Mouse (Mus musculus) inflammation-experienced regulatory T-cells, adult 6 months (primary cell): ENCODE results near the gene Tubb2b. TPM values are rescaled to one million over a fixed set of nuclear protein-coding genes. Genes with fewer than 3 reads are reported as not detected.

Experiments
- polyA plus RNA-seq, 3 experiments: library from polyadenylated mRNA; unstranded; fragments of 100-300 nt; shearing (Covaris generic); gene quantifications; one replicate each; pipeline ENCODE4 v1.2.1; 2017

Gene Tubb2b
- polyA plus RNA-seq, 3 experiments from 2014 or later: 1.7 to 2.0 TPM; not detected in 1

Other genes with a start within 250 kb of the Tubb2b start
- gene Serpinb6c, start 224.8 kb downstream of the Tubb2b start, polyA plus RNA-seq: not detected
- gene Nqo2, start 165.8 kb downstream of the Tubb2b start, polyA plus RNA-seq: 10 to 100 TPM; 10.3 to 21.3 (median 10.4) TPM
- gene Ripk1, start 128.1 kb downstream of the Tubb2b start, polyA plus RNA-seq: 10 to 100 TPM; 10.6 to 17.5 (median 16.5) TPM
- 10 to 100 TPM; 39.5 to 66.1 (median 50.4) TPM for gene Serpinb6a, start 127.7 kb downstream of the Tubb2b start, polyA plus RNA-seq
- gene Bphl, start 92.9 kb downstream of the Tubb2b start, polyA plus RNA-seq: 10 to 100 TPM; 11.8 to 33.6 (median 31.4) TPM
- 1 to 10 TPM; 3.1 to 8.7 (median 8.0) TPM for gene Tubb2a, start 52.5 kb downstream of the Tubb2b start, polyA plus RNA-seq
- gene Psmg4, start 32.5 kb upstream of the Tubb2b start, polyA plus RNA-seq: 10 to 100 TPM; 42.5 to 48.6 (median 45.6) TPM
- under 1 TPM; 0.25 to 0.51 (median 0.35) TPM for gene Slc22a23, start 214.7 kb upstream of the Tubb2b start, polyA plus RNA-seq